Mouse (Mus musculus): ENCODE measurements at regions not wholly inside any gene's neighbourhood (a gene's known extent, or its start where the extent isn't known, plus 50 kb on each side); places are given as distances from the start of the nearest gene placed in this dataset.

DNA sequence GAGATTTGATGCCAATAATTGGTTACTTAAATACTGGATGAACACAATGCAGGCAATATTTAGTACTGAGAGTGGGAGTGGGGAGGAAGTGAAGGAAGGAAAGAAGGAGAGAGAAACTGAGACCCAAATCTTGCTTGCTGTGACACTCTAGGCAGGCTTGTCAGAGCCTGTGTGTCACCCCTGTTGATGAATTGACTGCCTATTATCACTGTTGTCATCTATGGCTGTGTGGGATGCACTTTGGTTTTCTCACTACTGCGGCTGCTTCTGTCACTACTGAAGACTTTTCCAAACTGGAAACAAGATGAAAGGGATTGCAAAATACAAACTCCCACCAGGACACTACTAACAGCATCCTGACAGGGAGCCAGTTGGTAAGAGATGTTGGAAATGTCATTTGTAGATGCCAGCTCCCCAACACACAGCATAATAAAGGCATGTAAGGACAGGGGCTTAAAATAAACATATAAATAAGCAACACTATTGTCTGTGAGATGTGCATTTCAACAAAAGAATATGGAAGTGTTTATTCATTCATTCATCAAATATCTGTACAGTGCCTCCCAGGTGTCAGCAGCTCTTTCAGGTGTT lies 207.0 kb upstream of the Ufl1 start:
- 0 out of 2 replicates have a peak, but pooled peaks cover under 1% of the 10 kb centered on the region for H3K4me1 ChIP-seq
- WGBS: 89% methylated on average over 1 of the region's 1 CpGs
- no peak for ATAC-seq (ENCODE audit: low FRiP score, low read depth)

DNA sequence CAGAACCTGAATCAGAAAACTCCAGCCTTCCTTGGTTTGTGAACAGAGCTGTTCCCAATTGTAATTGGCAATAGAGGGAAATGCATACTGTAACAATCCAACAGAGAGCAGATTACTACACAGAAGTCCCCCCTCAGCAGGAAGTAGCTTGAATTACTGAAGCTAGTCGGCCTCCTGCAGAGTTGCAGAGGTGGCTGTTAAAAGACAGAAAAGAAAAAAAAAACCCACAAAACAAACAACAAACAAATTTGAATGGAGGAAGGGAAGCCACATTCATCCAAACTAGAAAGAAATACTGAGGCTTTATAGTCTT lies 202.0 kb upstream of the Ufl1 start:
- no peaks in the 10 kb centered on the region for H3K27me3 ChIP-seq
- H3K4me2 ChIP-seq (replicated peaks): no peak overlapping the region
- no peak for ATAC-seq (ENCODE audit: low FRiP score, low read depth)
- 18% methylated on average over 1 of the region's 1 CpGs for WGBS
- H3K9me3 ChIP-seq: no peaks in the 10 kb centered on the region
- H3K4me3 ChIP-seq: no peak overlapping the region
- H3K4me1 ChIP-seq: peaks cover 6% of the 10 kb centered on the region; the same call in 1 of the 2 replicates
- no peaks in the 10 kb centered on the region for H3K36me3 ChIP-seq
- no peak overlapping the region for H3K9ac ChIP-seq (replicated peaks)
- H3K27ac ChIP-seq (replicated peaks): no peak overlapping the region

More for the DNA sequence above, 207.0 kb upstream of the Ufl1 start:
- Histone ChIP-seq H3K4me2 (replicated peaks) (no peak overlapping the region), H3K36me3 (no peaks in the 10 kb centered on the region), H3K4me3 (no peak overlapping the region), H3K9me3 (no peaks in the 10 kb centered on the region), H3K9ac (replicated peaks) (no peak overlapping the region), H3K27me3 (no peaks in the 10 kb centered on the region), H3K27ac (replicated peaks) (no peak overlapping the region)

DNA sequence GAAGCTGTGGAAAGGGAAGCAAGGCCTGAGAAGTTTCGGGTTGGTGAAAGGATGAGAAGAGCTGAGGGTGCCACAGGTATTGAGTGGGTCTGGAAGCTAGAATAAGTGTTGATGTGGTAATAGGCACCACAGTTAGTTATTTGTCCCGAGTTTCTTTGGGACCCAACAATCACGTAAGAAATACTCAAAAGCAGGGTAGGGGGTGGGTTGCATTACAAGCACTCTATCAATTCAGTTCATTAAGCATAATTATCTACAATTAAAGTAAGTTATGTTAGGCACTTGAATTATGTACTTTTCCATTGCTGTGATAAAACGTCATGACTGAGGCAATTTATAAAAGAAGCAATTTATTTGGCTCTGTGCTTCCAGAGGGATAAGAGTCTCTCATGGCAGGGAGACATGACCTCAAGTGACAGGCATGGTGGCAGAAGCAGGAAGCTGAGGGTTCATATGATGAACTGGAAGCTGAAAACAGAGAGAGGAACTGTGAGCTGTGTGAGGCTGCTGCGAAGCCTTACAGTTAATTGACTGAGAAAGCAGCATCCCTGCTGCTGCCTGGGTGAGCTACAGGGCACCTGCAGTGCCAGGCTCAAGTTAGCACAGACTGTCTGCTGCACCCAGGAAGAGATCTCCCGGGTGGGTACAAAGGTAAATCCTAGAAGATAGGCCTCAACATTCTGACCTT lies 201.5 kb upstream of the Ufl1 start:
- no peak for ATAC-seq (ENCODE audit: low FRiP score, low read depth)
- no peaks in the 10 kb centered on the region for H3K9me3 ChIP-seq
- H3K27me3 ChIP-seq: no peaks in the 10 kb centered on the region
- no peak overlapping the region for H3K4me2 ChIP-seq (replicated peaks)
- H3K27ac ChIP-seq (replicated peaks): no peak overlapping the region
- no peak overlapping the region for H3K9ac ChIP-seq (replicated peaks)
- H3K36me3 ChIP-seq: no peaks in the 10 kb centered on the region
- H3K4me3 ChIP-seq: no peak overlapping the region
- H3K4me1 ChIP-seq: peaks cover 6% of the 10 kb centered on the region; the same call in 1 of the 2 replicates
- WGBS: 38% methylated on average over 6 of the region's 6 CpGs

DNA sequence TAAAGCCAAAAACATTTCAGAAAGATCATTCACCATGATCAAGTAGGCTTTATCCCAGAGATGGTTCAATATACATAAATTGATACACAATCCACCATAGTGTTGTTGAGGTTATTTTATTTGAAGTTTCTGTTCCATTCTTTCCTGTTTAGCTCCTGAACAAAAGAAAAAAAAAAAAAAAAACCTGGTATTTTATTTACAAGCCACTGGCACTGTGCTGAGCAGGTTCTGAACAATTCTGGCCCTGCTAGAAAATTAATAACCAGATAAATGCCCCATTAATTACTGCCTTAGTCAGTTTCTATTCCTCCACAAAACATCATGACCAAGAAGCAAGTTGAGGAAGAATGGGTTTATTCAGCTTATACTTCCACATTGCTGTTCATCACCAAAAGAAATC lies 191.4 kb upstream of the Ufl1 start:
- no peaks in the 10 kb centered on the region for H3K27me3 ChIP-seq
- ATAC-seq (ENCODE audit: low FRiP score, low read depth): no peak
- H3K4me1 ChIP-seq: no peaks in the 10 kb centered on the region
- H3K4me2 ChIP-seq (replicated peaks): no peak overlapping the region
- H3K36me3 ChIP-seq: no peaks in the 10 kb centered on the region
- H3K27ac ChIP-seq (replicated peaks): no peak overlapping the region
- no peak overlapping the region for H3K4me3 ChIP-seq
- no peak overlapping the region for H3K9ac ChIP-seq (replicated peaks)
- H3K9me3 ChIP-seq: no peaks in the 10 kb centered on the region

DNA sequence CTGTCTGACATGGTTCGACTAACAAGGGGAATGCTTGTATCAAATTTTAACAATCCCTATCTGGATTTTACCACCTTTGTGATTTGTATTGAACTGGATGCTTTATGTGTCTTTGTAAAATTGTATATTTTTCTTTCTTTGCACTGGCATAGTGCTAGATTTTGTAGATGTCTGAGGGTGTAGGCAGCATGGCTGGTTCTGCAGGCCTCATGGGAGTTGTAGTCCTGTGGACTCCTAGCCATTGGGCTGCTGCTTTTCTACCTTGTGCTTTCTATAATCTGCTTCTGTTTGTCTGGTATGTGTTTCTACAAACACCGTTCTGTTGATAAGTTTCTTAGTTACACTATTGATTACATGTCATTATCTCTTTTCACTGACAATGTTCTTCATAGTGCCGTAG lies 184.9 kb upstream of the Ufl1 start:
- Histone ChIP-seq H3K36me3 (no peaks in the 10 kb centered on the region), H3K4me1 (no peaks in the 10 kb centered on the region), H3K27ac (replicated peaks) (no peak overlapping the region), H3K4me3 (no peak overlapping the region), H3K4me2 (replicated peaks) (no peak overlapping the region), H3K27me3 (no peaks in the 10 kb centered on the region), H3K9me3 (no peaks in the 10 kb centered on the region), H3K9ac (replicated peaks) (no peak overlapping the region)
- ATAC-seq (ENCODE audit: low FRiP score, low read depth): no peak
- 88% methylated on average over 3 of the region's 3 CpGs for WGBS

DNA sequence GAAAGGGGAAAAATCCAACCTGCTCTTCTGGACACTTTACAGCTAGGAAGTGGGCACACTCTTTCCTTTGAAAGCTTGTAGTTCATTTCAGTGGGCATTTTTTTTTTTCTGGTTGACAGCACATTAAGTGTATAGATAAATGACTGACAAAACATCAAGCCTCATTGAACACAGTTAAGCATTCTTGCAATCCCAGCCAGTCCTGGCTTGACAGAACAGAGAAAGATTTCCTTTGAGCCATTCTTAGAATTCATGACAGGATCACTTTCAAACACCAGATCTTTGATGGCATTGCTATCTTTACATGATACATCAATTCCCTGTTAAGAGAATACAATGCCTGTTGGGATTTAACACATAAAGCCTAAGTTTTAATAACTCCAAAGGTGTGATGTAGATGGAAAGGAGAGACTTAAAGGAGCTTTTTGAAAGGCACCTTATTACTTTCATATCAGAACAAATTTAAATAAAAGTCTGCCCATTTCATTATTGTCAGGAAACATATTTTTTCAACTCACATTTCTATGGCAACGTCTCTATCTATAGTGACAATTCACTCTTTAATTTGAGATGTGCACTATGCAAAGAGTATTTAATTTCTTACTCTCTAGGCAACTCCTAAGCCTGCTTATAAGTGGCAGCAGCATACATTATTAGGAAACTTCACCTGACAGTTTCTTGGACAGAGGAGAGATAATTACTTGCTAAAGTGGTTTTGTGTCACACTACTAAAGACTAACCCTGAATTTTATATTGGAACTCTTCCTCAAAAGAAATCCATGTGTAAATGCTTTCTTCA lies 183.4 kb upstream of the Ufl1 start:
- Histone ChIP-seq H3K4me1 (no peaks in the 10 kb centered on the region), H3K9ac (replicated peaks) (no peak overlapping the region), H3K9me3 (no peaks in the 10 kb centered on the region), H3K4me2 (replicated peaks) (no peak overlapping the region), H3K36me3 (no peaks in the 10 kb centered on the region), H3K27me3 (no peaks in the 10 kb centered on the region), H3K4me3 (no peak overlapping the region), H3K27ac (replicated peaks) (no peak overlapping the region)
- 70% methylated on average over 1 of the region's 1 CpGs for WGBS
- no peak for ATAC-seq (ENCODE audit: low FRiP score, low read depth)

DNA sequence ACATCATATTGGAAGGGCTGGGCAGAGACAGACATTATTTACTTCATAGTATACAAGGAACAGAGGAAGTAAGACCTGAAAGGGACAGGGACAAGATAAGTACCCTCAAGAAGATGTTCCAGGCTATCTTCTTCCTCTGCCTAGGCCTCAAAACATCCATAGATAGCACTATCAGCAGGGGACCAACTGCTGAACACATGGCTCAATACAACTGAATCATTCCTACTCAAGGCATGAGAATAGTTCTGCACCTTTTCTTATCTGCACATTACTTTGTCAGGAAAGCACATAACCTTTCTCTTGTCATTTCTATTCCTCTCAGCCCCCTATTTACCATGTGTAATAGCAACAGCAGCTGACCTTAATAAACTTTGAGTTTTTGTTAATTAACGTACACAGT lies 182.4 kb upstream of the Ufl1 start:
- no peak overlapping the region for H3K4me3 ChIP-seq
- no peaks in the 10 kb centered on the region for H3K9me3 ChIP-seq
- no peak overlapping the region for H3K9ac ChIP-seq (replicated peaks)
- no peak overlapping the region for H3K27ac ChIP-seq (replicated peaks)
- no peak for ATAC-seq (ENCODE audit: low FRiP score, low read depth)
- no peaks in the 10 kb centered on the region for H3K36me3 ChIP-seq
- no peaks in the 10 kb centered on the region for H3K27me3 ChIP-seq
- 77% methylated on average over 1 of the region's 1 CpGs for WGBS
- no peak overlapping the region for H3K4me2 ChIP-seq (replicated peaks)
- no peaks in the 10 kb centered on the region for H3K4me1 ChIP-seq

DNA sequence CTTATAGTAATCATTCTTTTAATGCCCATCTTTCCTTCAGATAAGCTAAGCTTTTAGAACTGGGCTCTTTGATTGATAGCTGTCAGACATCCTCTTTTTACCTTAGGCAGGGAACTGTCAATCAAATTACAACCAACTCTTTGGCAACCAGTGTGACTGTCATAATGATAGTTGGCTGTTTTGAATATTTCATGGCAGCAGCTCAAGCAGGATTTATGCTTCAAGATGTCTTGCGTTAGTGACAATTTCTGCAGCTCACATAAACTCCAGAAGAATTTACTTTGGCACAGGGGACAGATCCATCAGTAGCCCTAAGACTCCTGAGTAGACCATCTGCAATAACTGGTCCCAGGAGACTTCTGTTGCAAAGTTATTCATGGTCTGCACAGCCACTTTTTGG lies 178.5 kb upstream of the Ufl1 start:
- Histone ChIP-seq H3K36me3 (no peaks in the 10 kb centered on the region), H3K9me3 (no peaks in the 10 kb centered on the region), H3K4me1 (no peaks in the 10 kb centered on the region), H3K4me3 (no peak overlapping the region), H3K27ac (replicated peaks) (no peak overlapping the region), H3K9ac (replicated peaks) (no peak overlapping the region), H3K27me3 (no peaks in the 10 kb centered on the region), H3K4me2 (replicated peaks) (no peak overlapping the region)
- no peak for ATAC-seq (ENCODE audit: low FRiP score, low read depth)
- WGBS: 97% methylated on average over 1 of the region's 1 CpGs

DNA sequence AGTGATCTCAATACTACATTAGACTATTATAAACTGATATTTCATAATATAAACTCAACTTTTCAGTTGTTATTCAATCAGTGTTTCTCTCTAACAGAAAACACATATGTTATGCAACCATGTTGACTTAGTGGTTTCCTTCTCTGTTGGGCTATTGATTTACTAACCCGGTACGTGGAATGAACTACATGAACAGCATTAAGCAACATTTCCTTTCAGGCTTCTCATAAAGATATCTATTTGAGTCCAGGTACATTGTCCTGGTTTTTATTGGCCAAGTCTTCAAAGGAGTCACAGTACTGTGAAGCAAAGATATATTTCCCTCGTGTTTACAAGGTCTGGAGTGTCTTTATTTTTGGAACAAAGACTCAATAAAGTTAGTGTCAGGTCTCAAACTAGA lies 173.1 kb upstream of the Ufl1 start:
- H3K4me1 ChIP-seq: no peaks in the 10 kb centered on the region

DNA sequence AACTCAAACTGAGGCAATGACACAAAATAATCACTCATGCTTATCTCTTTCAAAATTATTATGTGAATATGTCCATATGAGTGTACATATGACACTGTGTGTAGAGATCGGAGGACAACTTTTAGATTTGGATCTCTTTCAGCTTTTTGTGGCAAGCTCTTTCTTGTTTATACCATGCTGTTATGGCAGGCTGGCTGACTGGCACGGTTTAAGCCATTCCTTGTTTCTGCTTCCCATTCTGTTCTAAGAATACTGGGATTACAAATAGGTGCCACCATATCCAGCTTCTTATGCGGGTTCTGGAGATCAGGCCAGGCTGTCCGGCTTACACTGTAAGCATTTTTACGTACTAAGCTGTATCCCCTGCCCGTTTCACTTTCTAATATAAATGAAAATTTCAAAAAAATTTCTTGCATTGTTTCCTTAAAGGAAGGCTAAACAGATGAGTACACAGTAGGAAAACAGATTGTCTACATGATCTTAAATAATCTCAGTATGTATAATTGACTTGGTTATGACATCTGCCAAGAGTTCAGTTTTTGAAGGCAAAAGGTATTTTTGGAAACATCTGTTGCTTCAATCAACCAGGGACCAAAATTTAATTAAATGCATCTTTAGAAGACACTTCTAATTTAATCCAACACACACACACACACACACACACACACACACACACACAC lies 171.6 kb upstream of the Ufl1 start:
- H3K9me3 ChIP-seq: no peaks in the 10 kb centered on the region
- WGBS: 93% methylated on average over 6 of the region's 6 CpGs
- no peak for ATAC-seq (ENCODE audit: low FRiP score, low read depth)
- no peak overlapping the region for H3K4me2 ChIP-seq (replicated peaks)
- no peaks in the 10 kb centered on the region for H3K27me3 ChIP-seq
- no peaks in the 10 kb centered on the region for H3K4me1 ChIP-seq
- no peak overlapping the region for H3K9ac ChIP-seq (replicated peaks)
- H3K4me3 ChIP-seq: no peak overlapping the region
- no peaks in the 10 kb centered on the region for H3K36me3 ChIP-seq
- H3K27ac ChIP-seq (replicated peaks): no peak overlapping the region

More for the DNA sequence above, 173.1 kb upstream of the Ufl1 start:
- Histone ChIP-seq H3K4me3 (no peak overlapping the region), H3K27ac (replicated peaks) (no peak overlapping the region), H3K9ac (replicated peaks) (no peak overlapping the region), H3K36me3 (no peaks in the 10 kb centered on the region), H3K9me3 (no peaks in the 10 kb centered on the region), H3K4me2 (replicated peaks) (no peak overlapping the region), H3K27me3 (no peaks in the 10 kb centered on the region)
- WGBS: 82% methylated on average over 3 of the region's 3 CpGs
- no peak for ATAC-seq (ENCODE audit: low FRiP score, low read depth)

DNA sequence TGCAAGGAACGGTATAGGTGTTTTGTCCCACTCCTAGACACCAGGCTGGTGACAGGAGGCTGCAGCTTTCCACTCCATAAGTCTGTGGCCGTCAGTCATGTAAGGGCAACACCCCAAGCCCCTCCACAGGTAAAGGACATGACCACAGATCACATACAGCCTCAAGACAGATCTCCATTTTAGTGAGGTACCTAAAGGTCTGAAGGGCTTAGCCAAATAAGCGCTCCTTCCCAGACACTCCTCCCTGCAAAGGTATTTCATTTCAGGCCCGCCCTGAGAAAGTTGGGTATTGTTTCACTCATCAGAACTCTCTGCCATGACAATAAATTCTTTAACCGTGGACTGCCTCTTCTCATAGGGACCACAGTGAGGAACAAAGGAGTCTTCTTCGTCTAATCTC lies 170.2 kb upstream of the Ufl1 start:
- WGBS: 73% methylated on average over 6 of the region's 6 CpGs
- no peak for ATAC-seq (ENCODE audit: low FRiP score, low read depth)

DNA sequence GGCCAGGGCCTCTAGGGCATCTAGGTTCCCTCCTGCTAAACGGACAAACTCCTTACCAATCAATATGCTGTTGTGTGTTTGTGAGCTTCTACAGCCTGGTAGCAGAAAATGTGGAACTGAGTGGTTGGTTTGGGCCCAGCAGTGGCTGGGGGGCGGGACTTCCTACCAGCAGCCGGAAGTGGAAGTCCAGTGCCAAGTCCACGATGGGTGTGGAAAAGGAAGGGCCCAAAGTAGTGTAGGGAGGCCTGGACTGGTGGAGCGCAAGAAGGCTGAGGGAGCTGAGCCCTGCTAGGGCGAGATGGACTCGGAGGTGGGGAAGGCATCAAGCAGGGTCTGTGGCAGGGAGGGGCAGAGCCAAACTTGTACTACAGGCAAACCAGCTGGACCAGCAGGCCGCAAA lies 150.6 kb upstream of the Ufl1 start:
- H3K9ac ChIP-seq (replicated peaks): no peak overlapping the region
- no peak overlapping the region for H3K4me3 ChIP-seq
- H3K4me1 ChIP-seq: no peaks in the 10 kb centered on the region
- H3K27me3 ChIP-seq: no peaks in the 10 kb centered on the region
- ATAC-seq (ENCODE audit: low FRiP score, low read depth): no peak
- H3K27ac ChIP-seq (replicated peaks): no peak overlapping the region
- H3K4me2 ChIP-seq (replicated peaks): no peak overlapping the region
- WGBS: 94% methylated on average over 8 of the region's 8 CpGs
- no peaks in the 10 kb centered on the region for H3K36me3 ChIP-seq
- no peaks in the 10 kb centered on the region for H3K9me3 ChIP-seq

More for the DNA sequence above, 170.2 kb upstream of the Ufl1 start:
- Histone ChIP-seq H3K4me2 (replicated peaks) (no peak overlapping the region), H3K27ac (replicated peaks) (no peak overlapping the region), H3K9me3 (no peaks in the 10 kb centered on the region), H3K36me3 (no peaks in the 10 kb centered on the region), H3K9ac (replicated peaks) (no peak overlapping the region), H3K4me1 (no peaks in the 10 kb centered on the region), H3K4me3 (no peak overlapping the region), H3K27me3 (no peaks in the 10 kb centered on the region)

All from midbrain, embryonic 12.5 days (tissue).